ENCODE assay signal across 18 mouse cellular contexts in genomic region chr19:51059961-51060665, GRCm38 (mm10).
DNase-seq lines count a peak whose midpoint lies in the region; ATAC-seq and TF ChIP-seq lines count a peak whose summit lies in the region.
"Had no signal": no experiment of that assay in that cellular context is flagged by ENCODE, and none has a peak within 500 bp of the region (broad histone marks: within the 10 kb centered on the region; RNA-seq: fewer than 3 reads in every experiment).

No protein-coding gene starts in this region.

- peak overlapping the region; percentile 73 for H3K27ac ChIP-seq in forebrain, embryonic 15.5 days (replicated peaks)
- no peak overlapping the region for H3K27ac ChIP-seq in forebrain, embryonic 11.5 days (ENCODE audit: low read depth, low read length)
- H3K27ac ChIP-seq in limb, embryonic 14.5 days (replicated peaks; ENCODE audit: low read depth, low read length), result no peak overlapping the region
- H3K27ac ChIP-seq in limb, embryonic 10.5 days, result no peak overlapping the region
- peak overlapping the region; percentile 72 for H3K27ac ChIP-seq in forebrain, embryonic 16.5 days (ENCODE audit: low read length)
- H3K27ac ChIP-seq: liver, embryonic 12.5 days; neural tube, embryonic 15.5 days had no signal

- ATAC-seq in forebrain, embryonic 15.5 days (replicated peaks), result peak; percentile 94
- ATAC-seq in forebrain, embryonic 11.5 days (replicated peaks; ENCODE audit: low FRiP score), result no peak
- ATAC-seq in limb, embryonic 14.5 days (ENCODE audit: low FRiP score, low read depth), result no peak
- ATAC-seq in forebrain, embryonic 16.5 days, result peak; percentile 88
- ATAC-seq: liver, embryonic 12.5 days had no signal

- no peaks in the 10 kb centered on the region for H3K27me3 ChIP-seq in forebrain, embryonic 15.5 days
- H3K27me3 ChIP-seq in forebrain, embryonic 11.5 days (ENCODE audit: control insufficient read depth, insufficient read depth, low read length), result no peaks in the 10 kb centered on the region
- H3K27me3 ChIP-seq in limb, embryonic 14.5 days (ENCODE audit: control insufficient read depth, insufficient read depth, low read length), result no peaks in the 10 kb centered on the region
- no peaks in the 10 kb centered on the region for H3K27me3 ChIP-seq in limb, embryonic 10.5 days (ENCODE audit: low read depth, poor library complexity, severe bottlenecking)
- H3K27me3 ChIP-seq in forebrain, embryonic 16.5 days (replicated peaks; ENCODE audit: control insufficient read depth, insufficient read depth, low read length), result no peaks in the 10 kb centered on the region
- H3K27me3 ChIP-seq: liver, embryonic 12.5 days; neural tube, embryonic 15.5 days had no signal

- H3K4me2 ChIP-seq in forebrain, embryonic 15.5 days (replicated peaks), result no peak overlapping the region
- no peak overlapping the region for H3K4me2 ChIP-seq in forebrain, embryonic 11.5 days (ENCODE audit: low read depth, low read length, severe bottlenecking)
- no peak overlapping the region for H3K4me2 ChIP-seq in limb, embryonic 14.5 days (replicated peaks; ENCODE audit: low read depth, low read length, severe bottlenecking)
- no peak overlapping the region for H3K4me2 ChIP-seq in forebrain, embryonic 16.5 days (ENCODE audit: low read length)
- H3K4me2 ChIP-seq: liver, embryonic 12.5 days; neural tube, embryonic 15.5 days had no signal

- TF ChIP-seq POLR2A in limb, embryonic 14.5 days (IDR thresholded peaks at IDR 0.05; ENCODE audit: borderline replicate concordance, extremely low read depth, insufficient read depth, insufficient read length), result no peak

- no peak overlapping the region for H3K9ac ChIP-seq in forebrain, embryonic 15.5 days (replicated peaks)
- no peak overlapping the region for H3K9ac ChIP-seq in forebrain, embryonic 11.5 days (ENCODE audit: low read length)
- H3K9ac ChIP-seq in limb, embryonic 14.5 days (ENCODE audit: low read depth, low read length, severe bottlenecking), result no peak overlapping the region
- H3K9ac ChIP-seq in forebrain, embryonic 16.5 days (replicated peaks; ENCODE audit: low read depth, low read length), result no peak overlapping the region
- H3K9ac ChIP-seq: liver, embryonic 12.5 days; neural tube, embryonic 15.5 days had no signal

- DNase-seq in forebrain, embryonic 11.5 days (ENCODE audit: low spot score), result no peak
- peak; percentile 5 for DNase-seq in limb, embryonic 14.5 days (ENCODE audit: low spot score)
- no peak for DNase-seq in limb, embryonic 10.5 days (ENCODE audit: low spot score)
- peak; percentile 55 for DNase-seq in MN1 (ENCODE audit: low spot score)
- DNase-seq in natural killer cell, adult 2 months (ENCODE audit: low spot score in 2 of 2), result no peak
- DNase-seq in adrenal gland, postnatal 10 days, result no peak
- DNase-seq: cerebellum, adult 11-12 months; gastrocnemius, postnatal 10 days; heart, postnatal 36 days; kidney, postnatal 25 days; layer of hippocampus, postnatal 36 days; retina, postnatal 1 day; thymus, adult 2 months had no signal

- no peak overlapping the region for H3K4me3 ChIP-seq in forebrain, embryonic 15.5 days
- H3K4me3 ChIP-seq in forebrain, embryonic 11.5 days (ENCODE audit: low read depth, low read length), result no peak overlapping the region
- no peak overlapping the region for H3K4me3 ChIP-seq in limb, embryonic 14.5 days (replicated peaks; ENCODE audit: low read length)
- H3K4me3 ChIP-seq in limb, embryonic 10.5 days, result no peak overlapping the region
- no peak overlapping the region for H3K4me3 ChIP-seq in forebrain, embryonic 16.5 days (replicated peaks; ENCODE audit: low read length)
- H3K4me3 ChIP-seq: liver, embryonic 12.5 days; neural tube, embryonic 15.5 days had no signal

- 57% methylated on average over 5 of the region's 5 CpGs for WGBS in forebrain, embryonic 15.5 days
- 85% methylated on average over 5 of the region's 5 CpGs for WGBS in forebrain, embryonic 11.5 days
- WGBS in limb, embryonic 14.5 days, result 77% methylated on average over 5 of the region's 5 CpGs
- WGBS in limb, embryonic 10.5 days, result 81% methylated on average over 5 of the region's 5 CpGs
- 54% methylated on average over 5 of the region's 5 CpGs for WGBS in forebrain, embryonic 16.5 days

- no peaks in the 10 kb centered on the region for H3K36me3 ChIP-seq in forebrain, embryonic 15.5 days
- H3K36me3 ChIP-seq in forebrain, embryonic 11.5 days (ENCODE audit: control insufficient read depth, insufficient read depth, low read length), result no peaks in the 10 kb centered on the region
- H3K36me3 ChIP-seq in limb, embryonic 14.5 days (ENCODE audit: control insufficient read depth, insufficient read depth, low read length), result no peaks in the 10 kb centered on the region
- no peaks in the 10 kb centered on the region for H3K36me3 ChIP-seq in limb, embryonic 10.5 days
- no peaks in the 10 kb centered on the region for H3K36me3 ChIP-seq in forebrain, embryonic 16.5 days (ENCODE audit: control insufficient read depth, insufficient read depth)
- H3K36me3 ChIP-seq: G1E; liver, embryonic 12.5 days; neural tube, embryonic 15.5 days had no signal

- H3K4me1 ChIP-seq in forebrain, embryonic 15.5 days, result peaks cover 5% of the 10 kb centered on the region
- H3K4me1 ChIP-seq in forebrain, embryonic 11.5 days (replicated peaks; ENCODE audit: control insufficient read depth, insufficient read depth, low read length), result no peaks in the 10 kb centered on the region
- no peaks in the 10 kb centered on the region for H3K4me1 ChIP-seq in limb, embryonic 14.5 days (ENCODE audit: control insufficient read depth, insufficient read depth, low read length)
- no peaks in the 10 kb centered on the region for H3K4me1 ChIP-seq in limb, embryonic 10.5 days
- peaks cover 5% of the 10 kb centered on the region for H3K4me1 ChIP-seq in forebrain, embryonic 16.5 days (replicated peaks; ENCODE audit: control insufficient read depth, insufficient read depth, low read length)
- H3K4me1 ChIP-seq: liver, embryonic 12.5 days; neural tube, embryonic 15.5 days had no signal

- no peaks in the 10 kb centered on the region for H3K9me3 ChIP-seq in forebrain, embryonic 15.5 days
- H3K9me3 ChIP-seq in forebrain, embryonic 11.5 days (ENCODE audit: control insufficient read depth, low read length), result no peaks in the 10 kb centered on the region
- no peaks in the 10 kb centered on the region for H3K9me3 ChIP-seq in limb, embryonic 14.5 days (ENCODE audit: control insufficient read depth, low read length)
- H3K9me3 ChIP-seq in limb, embryonic 10.5 days (replicated peaks), result no peaks in the 10 kb centered on the region
- no peaks in the 10 kb centered on the region for H3K9me3 ChIP-seq in forebrain, embryonic 16.5 days (ENCODE audit: control insufficient read depth, low read length)
- H3K9me3 ChIP-seq: G1E; liver, embryonic 12.5 days; neural tube, embryonic 15.5 days had no signal

Comparison
In these comparisons a context has a peak if more than half of its experiments do, and no peak if none do; other contexts are left out.
1. ATAC-seq: peak in forebrain, embryonic 15.5 days (single experiment) and forebrain, embryonic 16.5 days (single experiment); none in forebrain, embryonic 11.5 days (single experiment) and limb, embryonic 14.5 days (single experiment).
2. H3K27ac ChIP-seq: peak in forebrain, embryonic 15.5 days (single experiment) and forebrain, embryonic 16.5 days (single experiment); none in forebrain, embryonic 11.5 days (single experiment), limb, embryonic 14.5 days (single experiment) and limb, embryonic 10.5 days (single experiment).
3. DNase-seq: peak in limb, embryonic 14.5 days (single experiment) and MN1 (single experiment); none in forebrain, embryonic 11.5 days (single experiment), limb, embryonic 10.5 days (single experiment), natural killer cell, adult 2 months (0 of 2) and adrenal gland, postnatal 10 days (single experiment).